Mouse (Mus musculus): ENCODE measurements around the gene Wap.
"Not testable (repeated sequence)": the region's sequence is repeated elsewhere in the genome, so short reads cannot be mapped to it uniquely, and the experiment has no call there.

The Wap gene

DNA sequence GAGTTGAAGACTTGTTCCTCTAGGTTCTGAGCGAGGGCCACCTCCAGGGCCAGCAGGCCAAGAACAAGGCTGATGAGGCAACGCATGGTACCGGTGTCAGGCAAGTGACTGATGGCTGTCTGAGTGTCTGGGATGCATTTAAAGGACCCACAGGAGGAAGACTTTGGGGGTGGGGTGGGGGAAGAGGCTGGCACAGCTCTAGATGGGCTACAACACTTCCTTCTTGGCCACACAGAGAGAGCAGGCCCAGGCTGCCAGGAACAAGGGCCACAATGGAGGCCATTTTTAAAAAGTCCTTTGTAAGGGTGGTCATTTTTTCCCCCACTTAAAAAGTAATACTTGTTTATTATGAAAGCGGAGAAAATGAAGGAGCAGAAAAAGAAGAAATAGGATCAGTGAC is at the start of gene Wap:
Gene Wap (minus strand): TSS at position 101 of the 400 bp plus-strand sequence.
- no peak for DNase-seq (ENCODE audit: extremely low read depth, insufficient read length, low spot score)

DNA sequence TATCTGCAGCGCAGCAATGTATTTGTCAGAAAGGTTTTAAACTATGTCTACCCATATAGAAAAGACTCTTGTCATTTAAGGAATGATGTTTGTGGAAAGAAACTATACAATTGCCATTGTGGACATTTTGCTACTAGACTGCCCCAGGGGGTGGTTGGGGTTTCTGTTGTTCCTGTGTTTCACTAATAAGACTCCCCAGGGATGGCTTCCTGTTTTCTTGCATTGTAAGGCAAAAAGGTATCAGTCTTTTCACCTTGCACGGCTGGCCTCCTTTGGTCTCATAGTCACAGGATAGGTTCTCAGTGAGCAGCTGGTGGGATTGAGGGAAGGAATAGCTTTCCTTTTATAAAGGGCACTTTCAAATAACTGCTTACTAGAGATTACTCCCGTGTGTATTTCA is 46.3 kb upstream of the Wap start:
- no peak for DNase-seq (ENCODE audit: extremely low read depth, insufficient read length, low spot score)

DNA sequence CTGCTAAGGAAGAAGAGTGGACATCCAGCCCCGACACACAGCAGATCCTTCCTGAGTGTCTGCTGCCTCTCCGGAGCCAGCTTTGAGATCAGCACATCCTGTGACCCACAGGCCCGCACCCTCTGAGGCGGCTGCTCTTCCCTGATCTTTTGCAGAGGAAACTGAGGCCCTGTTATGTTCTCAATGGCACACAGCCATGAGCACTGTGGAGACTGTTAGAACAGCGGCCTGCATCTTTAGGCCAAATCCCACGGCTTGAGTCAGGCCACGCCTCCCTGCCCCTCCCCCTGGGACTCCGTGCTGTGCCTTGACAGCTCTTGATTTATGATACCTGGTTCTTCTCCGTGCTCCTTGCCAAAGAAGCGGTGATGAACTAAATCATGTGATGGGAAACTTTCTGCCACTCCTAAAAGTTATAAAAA is 42.0 kb upstream of the Wap start:
- DNase-seq (ENCODE audit: extremely low read depth, insufficient read length, low spot score), result peak; percentile 65

DNA sequence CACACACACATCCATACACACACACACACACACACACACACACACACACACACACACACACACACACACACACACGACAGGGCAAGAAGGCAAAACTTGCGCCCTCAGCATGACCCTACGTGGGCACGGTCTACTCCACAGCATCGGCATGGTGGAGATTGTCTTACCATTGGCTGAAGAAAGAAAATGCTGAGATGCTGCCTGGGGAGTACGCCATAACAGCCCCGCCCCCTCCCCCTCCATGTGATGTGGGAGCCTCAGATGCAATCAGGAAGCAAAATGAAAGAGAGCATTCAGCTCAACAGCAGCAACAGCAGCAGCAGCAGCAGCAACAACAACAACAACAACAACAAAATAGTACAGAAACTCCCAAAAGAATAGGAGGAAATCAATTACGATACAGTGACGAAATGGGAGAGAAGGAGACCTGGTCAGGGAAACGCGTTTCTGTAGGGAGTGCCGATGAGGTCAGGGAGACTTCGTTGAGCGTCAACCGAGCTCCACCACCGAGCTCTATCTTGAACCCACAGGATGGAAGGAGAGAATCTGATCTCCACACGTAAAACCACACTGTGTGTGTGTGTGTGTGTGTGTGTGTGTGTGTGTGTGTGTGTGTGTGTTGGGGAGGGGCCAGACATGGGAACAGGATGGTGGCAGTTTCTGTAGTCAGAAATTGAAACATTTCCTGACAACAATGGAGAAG is 41.4 kb upstream of the Wap start:
- DNase-seq (ENCODE audit: extremely low read depth, insufficient read length, low spot score), result no peak

DNA sequence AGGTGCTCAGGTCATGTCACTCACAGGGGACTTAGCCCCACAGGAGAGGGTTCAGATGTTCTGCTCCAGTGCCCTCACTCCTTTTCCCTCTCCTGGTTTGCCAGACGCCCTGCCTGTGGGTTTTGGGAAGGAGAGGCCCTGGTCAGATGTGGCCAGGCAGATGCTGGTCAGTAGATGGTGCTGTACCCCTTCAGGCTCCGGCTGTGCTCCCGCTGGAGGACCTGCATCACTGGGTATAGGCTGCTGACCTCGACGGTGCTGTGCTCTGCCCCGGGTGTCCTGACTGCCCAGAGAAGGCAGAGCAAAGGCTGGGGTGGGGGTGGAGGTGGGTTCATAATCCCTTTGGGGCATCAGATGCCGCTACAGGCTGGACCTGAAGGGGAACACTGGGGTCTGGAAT is 39.1 kb upstream of the Wap start:
- DNase-seq (ENCODE audit: extremely low read depth, insufficient read length, low spot score), result no peak

DNA sequence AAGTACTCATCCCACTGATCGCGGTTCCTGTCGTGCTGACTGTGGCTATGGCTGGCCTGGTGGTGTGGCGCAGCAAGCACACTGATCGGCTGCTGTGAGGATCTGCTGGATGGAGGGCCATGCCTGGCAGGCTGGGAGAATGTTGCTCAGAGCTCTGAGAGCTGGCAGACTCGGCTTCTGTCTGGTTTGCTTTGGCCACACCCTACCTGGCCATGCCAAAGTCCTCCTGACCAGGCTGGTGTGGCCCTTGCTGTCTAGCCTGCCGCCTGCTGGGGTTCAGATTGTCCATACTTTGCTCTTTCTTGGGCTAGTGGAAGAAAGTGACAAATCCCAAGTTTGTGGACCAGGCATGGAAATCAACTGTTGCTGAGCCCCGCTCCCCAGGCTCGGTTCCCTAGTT is 38.2 kb upstream of the Wap start:
- DNase-seq (ENCODE audit: extremely low read depth, insufficient read length, low spot score), result no peak

DNA sequence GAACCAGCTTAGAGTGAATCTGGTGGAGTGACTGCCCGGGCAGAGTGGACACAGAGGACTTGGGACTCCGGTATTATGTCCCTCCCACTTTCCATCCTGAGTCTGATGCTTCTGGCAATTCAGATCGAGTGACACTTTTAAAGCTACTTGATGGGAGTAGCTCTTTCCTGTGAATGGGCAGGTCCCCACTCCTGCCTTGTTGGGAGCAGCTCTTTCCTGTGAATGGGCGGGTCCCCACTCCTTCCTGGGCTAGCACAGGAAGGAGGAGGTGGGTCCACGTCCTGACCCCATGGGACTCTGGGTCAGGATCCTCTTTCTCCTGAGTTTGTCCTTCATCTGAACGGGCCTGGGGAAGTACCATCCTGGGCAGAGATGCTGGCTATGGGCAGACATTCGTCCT is 37.0 kb upstream of the Wap start:
- no peak for DNase-seq (ENCODE audit: extremely low read depth, insufficient read length, low spot score)

DNA sequence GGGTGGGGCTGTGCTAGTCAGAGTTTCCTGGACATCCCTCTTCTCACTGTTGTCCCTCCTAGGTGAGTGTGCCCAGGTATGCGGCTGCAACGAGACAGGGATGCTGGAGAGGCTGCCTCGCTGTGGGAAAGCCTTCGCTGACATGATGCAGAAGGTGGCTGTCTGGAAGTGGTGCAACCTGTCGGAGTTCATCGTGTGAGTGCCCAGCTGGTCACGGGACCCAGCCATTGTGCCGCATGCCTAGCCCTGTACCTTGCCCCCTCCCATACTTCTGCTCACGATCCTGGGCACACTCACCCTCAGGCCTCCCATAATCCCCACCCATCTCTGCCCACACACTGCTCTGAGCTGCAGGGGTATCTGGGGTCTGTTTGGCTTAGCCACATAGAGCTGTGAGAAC is 36.3 kb upstream of the Wap start:
- DNase-seq (ENCODE audit: extremely low read depth, insufficient read length, low spot score), result no peak

DNA sequence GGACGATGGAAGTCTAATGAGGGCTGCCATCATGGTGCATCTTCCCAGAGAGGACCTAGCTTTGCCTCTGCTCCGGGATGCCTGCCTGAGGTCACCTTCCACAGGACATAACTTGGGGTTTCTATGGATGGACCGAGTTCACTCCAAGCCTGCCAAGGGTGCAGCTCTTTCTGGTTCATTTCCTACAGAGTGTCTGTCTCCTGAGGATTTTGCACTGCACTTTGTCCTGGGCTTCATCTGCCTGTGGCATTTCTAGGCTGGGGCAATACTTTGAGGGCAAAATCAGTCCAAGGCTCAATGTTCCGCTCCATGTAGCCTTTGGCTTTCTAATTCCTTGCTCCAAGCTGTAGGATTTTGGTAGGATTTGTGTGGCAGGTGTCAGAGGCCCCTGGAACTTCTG is 32.4 kb upstream of the Wap start:
- DNase-seq (ENCODE audit: extremely low read depth, insufficient read length, low spot score), result no peak

DNA sequence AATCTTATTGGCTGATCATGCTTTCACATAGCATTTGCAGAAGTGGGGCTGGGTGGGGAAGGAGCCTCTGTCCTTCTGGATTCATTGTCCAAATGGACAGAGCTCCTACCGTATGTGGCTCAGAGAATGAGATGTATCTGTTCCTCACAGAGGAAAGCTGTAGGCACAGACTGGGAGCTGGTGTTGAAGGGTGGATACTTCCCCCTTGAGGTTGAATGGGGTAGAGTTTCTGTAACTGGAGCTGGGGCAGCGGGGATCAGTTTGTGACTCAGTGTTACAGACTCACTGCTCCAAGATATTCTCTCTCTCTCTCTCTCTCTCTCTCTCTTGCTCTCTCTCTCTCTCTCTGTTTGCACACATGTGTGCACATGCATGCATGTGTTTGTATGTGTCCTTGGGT is 31.6 kb upstream of the Wap start:
- DNase-seq (ENCODE audit: extremely low read depth, insufficient read length, low spot score), result no peak

DNA sequence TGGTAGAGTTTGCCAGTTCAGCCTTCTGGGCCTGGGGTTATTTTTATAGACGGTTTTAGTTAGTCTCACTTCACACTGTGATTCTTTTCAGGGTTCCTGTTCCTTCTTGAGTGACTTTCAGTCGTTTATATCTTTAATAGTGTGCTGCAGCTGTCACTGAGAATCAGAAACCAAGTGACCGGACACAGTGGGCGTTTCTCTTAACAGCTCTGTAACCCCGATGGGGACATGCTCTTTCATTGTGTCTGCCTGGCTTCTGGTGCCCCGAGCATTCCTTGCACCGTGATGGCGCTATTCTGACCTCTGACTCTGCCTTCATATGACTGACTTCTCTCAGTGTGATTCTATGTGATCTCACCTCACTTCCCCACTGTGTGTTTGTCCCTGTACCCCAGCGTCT is 30.6 kb upstream of the Wap start:
- DNase-seq (ENCODE audit: extremely low read depth, insufficient read length, low spot score), result no peak

DNA sequence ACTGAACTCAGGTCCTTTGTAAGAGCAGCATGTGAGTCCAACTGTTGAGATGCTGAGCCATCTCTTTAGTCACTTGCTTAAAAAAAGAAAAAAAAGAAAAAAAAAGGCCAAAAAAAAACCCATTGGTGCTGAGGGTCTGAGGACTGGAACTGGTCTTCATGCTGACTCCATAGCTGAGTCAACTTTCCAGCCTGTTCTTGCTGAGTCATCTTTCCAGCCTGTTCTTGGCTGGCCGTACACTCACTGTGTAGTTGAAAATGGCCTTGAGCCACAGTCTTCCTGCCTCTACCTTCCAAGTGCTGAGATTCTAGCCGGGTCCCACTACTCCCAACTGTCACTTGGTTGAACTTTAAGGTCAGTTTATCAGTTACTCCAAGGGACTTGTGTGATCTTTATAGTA is 28.2 kb upstream of the Wap start:
- peak; percentile 27 for DNase-seq (ENCODE audit: extremely low read depth, insufficient read length, low spot score)

DNA sequence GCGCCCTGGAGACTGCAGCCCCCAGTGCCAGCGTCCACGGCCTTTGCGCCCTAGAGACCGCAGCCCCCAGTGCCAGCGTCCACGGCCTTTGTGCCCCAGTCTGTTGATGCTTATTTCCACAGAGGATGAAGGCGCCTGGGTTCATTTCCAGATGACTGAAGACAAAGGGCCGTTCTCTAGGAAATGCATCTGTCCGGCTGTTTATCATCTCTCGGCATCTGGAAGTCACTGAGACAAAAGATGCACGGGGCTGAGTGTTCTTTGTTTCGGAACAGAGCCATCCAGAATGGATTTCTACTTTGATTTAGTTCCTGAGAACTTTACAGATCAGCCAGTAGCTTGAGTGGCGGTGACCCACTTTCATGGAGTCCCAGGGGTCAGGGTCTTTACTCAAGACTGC is 22.8 kb upstream of the Wap start:
- no peak for DNase-seq (ENCODE audit: extremely low read depth, insufficient read length, low spot score)

DNA sequence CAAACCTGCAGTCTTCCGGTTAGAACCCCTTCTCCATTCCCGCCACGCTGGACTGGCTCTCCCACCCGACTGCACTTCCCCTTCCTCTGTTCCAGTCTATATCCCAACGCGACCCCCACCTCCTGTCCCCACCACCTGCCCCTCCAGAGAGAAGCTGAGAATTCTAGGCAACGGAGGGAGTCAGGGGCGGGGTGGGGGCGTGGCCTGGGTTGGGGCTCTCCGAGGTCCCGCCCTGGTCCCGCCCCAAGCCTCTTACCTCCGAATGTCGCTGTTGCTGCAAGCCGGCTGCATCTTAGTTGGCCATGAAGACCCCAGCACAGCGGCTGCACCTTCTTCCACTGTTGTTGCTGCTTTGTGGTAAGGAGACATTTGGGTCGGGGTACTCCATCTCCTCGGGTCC is 19.8 kb upstream of the Wap start, which contains the start of gene Ramp3:
Gene Ramp3 (plus strand): TSS at position 251 of the 400 bp plus-strand sequence.
- DNase-seq (ENCODE audit: extremely low read depth, insufficient read length, low spot score), result peak; percentile 71

DNA sequence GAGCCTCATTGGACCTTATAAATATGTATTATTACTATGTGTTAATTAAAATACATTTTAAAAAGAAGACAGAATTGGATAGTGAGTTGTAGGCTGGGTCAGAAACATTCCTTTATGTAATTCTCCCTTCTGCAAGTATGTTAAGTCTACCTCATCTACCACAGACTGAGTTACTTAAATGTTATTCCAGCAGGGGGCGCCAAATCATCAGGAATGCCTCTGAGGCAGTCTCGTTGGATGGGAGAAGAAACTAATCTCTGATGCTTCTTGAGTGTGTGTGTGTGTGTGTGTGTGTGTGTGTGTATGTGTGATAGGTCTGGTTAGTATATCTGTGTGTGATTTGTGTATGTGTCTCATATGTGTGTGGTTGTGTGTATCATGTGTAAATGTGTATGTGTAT is 16.5 kb upstream of the Wap start:
- DNase-seq (ENCODE audit: extremely low read depth, insufficient read length, low spot score), result peak; percentile 41

DNA sequence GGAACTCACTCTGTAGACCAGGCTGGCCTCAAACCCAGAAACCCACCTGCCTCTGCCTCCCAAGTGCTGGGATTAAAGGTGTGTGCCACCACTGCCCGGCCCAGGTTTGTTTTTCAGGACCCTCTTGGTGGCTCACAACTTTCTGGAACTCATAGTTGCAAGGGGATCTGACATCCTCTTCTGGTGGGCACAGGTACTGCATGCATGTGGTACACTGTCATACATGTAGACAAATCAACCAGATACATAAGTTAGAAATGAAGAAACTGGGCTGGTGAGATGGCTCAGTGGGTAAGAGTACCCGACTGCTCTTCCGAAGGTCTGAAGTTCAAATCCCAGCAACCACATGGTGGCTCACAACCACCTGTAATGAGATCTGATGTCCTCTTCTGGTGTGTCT is 14.5 kb upstream of the Wap start:
- DNase-seq (ENCODE audit: extremely low read depth, insufficient read length, low spot score), result not testable (repeated sequence)

DNA sequence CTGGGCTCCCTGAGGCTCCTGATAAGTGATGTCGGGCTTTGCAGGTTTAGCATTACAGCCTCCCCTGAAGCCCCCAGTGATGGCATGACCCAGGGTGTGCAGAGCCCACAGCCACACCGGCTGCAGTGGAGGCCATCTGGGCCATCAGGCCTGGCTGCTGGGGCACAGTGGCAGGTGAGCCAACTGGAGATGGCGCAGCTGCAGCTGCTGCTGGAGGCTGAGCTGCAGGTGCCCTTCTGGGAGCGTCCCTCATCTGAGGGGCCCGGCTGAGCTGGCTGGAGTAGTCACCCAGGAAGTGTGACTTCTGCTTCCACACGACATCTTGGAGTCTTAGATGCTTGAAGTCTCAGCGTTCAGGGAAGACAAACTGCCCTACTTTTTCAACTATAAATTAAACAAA is 12.1 kb upstream of the Wap start:
- no peak for DNase-seq (ENCODE audit: extremely low read depth, insufficient read length, low spot score)

DNA sequence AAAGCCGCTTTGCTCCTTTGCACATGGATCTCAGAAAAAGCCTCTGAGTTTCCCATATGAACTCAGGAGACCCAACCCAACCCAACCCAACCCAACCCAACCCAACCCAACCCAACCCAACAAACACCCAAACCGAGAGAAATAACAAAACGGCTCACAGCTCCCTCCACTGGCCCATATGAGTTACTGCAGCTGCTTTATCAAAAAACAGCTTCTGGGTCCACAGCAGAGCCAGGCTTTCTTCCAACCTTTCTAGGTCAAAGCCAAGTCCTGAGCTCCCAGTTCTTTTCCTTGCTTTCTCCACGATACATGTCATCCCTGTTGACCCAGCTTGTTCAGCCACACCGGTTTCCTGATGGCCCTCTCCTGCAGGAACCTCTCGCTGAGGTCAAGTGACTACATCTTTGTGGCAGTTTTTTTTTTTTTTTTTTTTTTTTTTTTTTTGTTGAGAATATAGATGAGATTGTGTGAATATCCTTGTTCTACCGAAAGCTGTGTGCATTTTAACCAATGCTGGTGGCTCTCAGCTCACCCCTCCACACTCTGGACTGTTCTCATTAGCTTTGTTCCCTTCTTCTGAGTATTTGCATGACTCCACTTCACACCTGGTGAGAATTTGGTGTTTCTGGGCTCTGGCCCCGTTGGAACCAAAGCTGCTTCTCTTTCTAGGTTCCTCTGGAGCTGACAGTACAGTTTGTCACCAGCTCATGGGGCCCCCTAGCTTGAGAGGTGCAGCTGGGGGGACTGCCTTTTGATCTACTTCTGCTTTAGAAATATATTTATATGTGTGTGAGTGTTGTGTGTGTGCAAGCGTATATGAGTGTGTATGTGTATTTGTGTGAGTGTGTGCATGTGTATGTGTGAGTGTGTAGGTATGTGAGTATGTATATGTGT is 9.6 kb upstream of the Wap start:
- DNase-seq (ENCODE audit: extremely low read depth, insufficient read length, low spot score), result no peak

DNA sequence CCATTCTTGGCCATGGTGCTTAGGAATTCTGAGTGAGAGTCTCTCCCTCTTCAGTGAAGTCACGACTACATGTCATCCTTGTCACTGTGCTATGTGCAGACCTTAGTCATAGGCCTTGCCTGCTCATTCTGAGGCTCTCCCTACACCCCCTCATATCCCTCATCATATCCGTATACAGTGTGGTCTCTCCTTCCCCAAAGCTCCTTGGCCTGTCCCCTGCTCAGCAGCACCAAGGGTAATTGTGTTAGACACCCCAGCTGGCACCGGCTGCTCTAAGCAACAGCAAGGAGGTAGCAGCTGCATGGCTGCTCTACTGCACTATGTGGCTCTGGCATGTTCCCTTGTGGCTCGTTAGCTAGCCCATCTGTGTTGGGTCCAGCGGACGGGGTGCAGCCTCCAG is 6.1 kb upstream of the Wap start:
- DNase-seq (ENCODE audit: extremely low read depth, insufficient read length, low spot score), result no peak

DNA sequence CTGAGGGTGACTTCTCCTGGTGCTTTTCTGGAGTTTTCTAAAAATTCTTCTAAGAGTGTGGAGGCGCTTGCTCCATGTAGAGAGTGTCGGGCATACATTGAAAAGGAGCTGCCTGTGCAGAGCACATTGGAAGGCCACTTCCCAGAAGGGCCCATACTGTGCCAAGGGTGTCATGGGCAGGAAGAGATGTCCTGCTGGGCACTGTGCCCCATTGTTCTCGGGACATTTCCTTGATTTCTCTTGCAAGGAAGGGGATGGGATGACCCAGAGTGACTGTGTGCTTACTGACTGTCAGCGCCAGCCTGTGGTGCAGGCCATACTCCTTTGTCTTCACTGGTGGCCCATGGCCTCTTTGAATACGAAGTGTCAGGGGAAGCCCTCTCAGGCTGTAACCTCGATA is 635 bp upstream of the Wap start:
- DNase-seq (ENCODE audit: extremely low read depth, insufficient read length, low spot score), result no peak

DNA sequence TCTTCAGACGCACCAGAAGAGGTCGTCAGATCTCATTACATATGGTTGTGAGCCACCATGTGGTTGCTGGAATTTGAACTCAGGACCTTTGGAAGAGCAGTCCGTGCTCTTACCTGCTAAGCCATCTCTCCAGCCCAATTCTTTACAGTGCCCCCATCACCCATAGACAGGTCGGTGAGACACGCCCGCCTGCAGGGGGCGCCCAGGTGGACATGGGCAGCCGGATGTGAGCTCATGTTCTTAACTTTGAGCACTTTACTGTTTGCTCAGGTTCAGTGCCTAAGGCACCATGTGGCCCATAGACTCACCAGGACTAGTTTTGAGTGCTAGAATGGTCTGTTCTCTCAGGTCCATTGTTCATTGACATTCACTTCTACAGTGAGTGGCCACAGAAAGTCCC is 2.3 kb downstream of the Wap start:
- DNase-seq (ENCODE audit: extremely low read depth, insufficient read length, low spot score), result peak; percentile 32

DNA sequence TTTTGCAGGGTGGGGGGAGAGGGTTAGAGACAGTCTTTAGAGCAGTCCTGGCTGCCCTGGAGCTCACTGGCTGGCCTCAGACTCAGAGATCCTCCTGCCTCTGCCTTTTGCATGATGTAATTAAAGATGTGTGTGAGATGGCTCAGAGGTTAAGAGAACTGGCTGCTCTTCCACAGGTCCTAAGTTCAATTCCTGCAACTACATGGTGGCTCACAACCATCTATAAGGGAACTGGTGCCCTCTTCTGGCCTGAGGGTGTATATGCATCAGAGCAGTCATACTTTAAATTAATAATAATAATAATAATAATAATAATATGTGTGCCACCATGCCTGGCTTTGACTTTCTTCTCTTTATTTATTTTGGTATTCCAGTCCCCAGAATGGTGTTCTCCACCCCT is 8.8 kb downstream of the Wap start:
- no peak for DNase-seq (ENCODE audit: extremely low read depth, insufficient read length, low spot score)
